Mouse (Mus musculus) myocyte (in vitro differentiated cells): ENCODE measurements around the gene Foxp4. TPM values are rescaled to one million over a fixed set of nuclear protein-coding genes. Genes with fewer than 3 reads are reported as not detected.

Source experiments
- H3K27me3 ChIP-seq: one replicate; pipeline ENCODE4 v1.6.1; 2011; ENCODE audit not compliant: control insufficient read depth, insufficient read depth, insufficient read length
- H3K36me3 ChIP-seq: one replicate; pipeline ENCODE4 v1.6.1; 2011; ENCODE audit not compliant: control insufficient read depth, insufficient read depth
- H3K4me2 ChIP-seq: one replicate; pipeline ENCODE4 v1.6.1; 2011; ENCODE audit warnings: low read depth, control low read depth
- H3K4me3 ChIP-seq: one replicate; pipeline ENCODE4 v1.5.1; 2011; ENCODE audit warnings: mild to moderate bottlenecking, control low read depth, moderate library complexity
- H3K79me2 ChIP-seq: one replicate; pipeline ENCODE4 v1.6.1; 2011; ENCODE audit not compliant: control insufficient read depth, insufficient read depth
- H3ac ChIP-seq: one replicate; pipeline ENCODE4 v1.6.1; 2011; ENCODE audit not compliant: control insufficient read depth, insufficient read length
- CEBPB ChIP-seq: IDR thresholded peaks from 2 replicates; pipeline ENCODE4 v1.6.1; 2011; ENCODE audit warnings: mild to moderate bottlenecking, moderate library complexity; ENCODE audit not compliant: poor library complexity, insufficient read depth, severe bottlenecking
- E2F4 ChIP-seq: IDR thresholded peaks from one replicate; pipeline ENCODE4 v1.6.1; 2011; ENCODE audit warnings: mild to moderate bottlenecking, control low read depth, moderate library complexity; ENCODE audit not compliant: insufficient read depth
- MAX ChIP-seq: IDR thresholded peaks from one replicate; pipeline ENCODE4 v1.6.1; 2011; ENCODE audit warnings: low read depth, mild to moderate bottlenecking, control low read depth
- MYOD1 ChIP-seq, 3 experiments: IDR thresholded peaks; one replicate each; pipeline ENCODE4 v1.6.1; 2011; ENCODE audit warnings: control low read depth in 2 of 3, low read depth in 2 of 3, mild to moderate bottlenecking in 2 of 3, moderate library complexity in 1 of 3; ENCODE audit not compliant: insufficient read length in 2 of 3, control insufficient read depth in 1 of 3
- MYOG ChIP-seq, 3 experiments: IDR thresholded peaks; one replicate each; pipeline ENCODE4 v1.6.1; 2011; ENCODE audit warnings: control low read depth in 2 of 3, low read depth in 2 of 3, mild to moderate bottlenecking in 2 of 3; ENCODE audit not compliant: insufficient read length in 2 of 3, control insufficient read depth in 1 of 3, insufficient read depth in 1 of 3
- POLR2A ChIP-seq: IDR thresholded peaks from one replicate; pipeline ENCODE4 v1.6.1; 2011; ENCODE audit warnings: low read depth, mild to moderate bottlenecking, control low read depth, moderate library complexity; ENCODE audit not compliant: insufficient read length
- POLR2AphosphoS2 ChIP-seq: IDR thresholded peaks from one replicate; pipeline ENCODE4 v1.6.1; 2011; ENCODE audit warnings: low read depth, control low read depth; ENCODE audit not compliant: insufficient read length
- REST ChIP-seq: IDR thresholded peaks from one replicate; pipeline ENCODE4 v1.6.1; 2011; ENCODE audit warnings: mild to moderate bottlenecking, control low read depth, moderate library complexity; ENCODE audit not compliant: insufficient read depth, insufficient read length
- SRF ChIP-seq: IDR thresholded peaks from one replicate; pipeline ENCODE4 v1.6.1; 2011; ENCODE audit warnings: low read depth; ENCODE audit not compliant: control insufficient read depth, insufficient read length
- TCF12 ChIP-seq: IDR thresholded peaks from one replicate; pipeline ENCODE4 v1.6.1; 2011; ENCODE audit warnings: mild to moderate bottlenecking, control low read depth; ENCODE audit not compliant: poor library complexity, insufficient read depth, severe bottlenecking
- TCF3 ChIP-seq: IDR thresholded peaks from one replicate; pipeline ENCODE4 v1.6.1; 2011; ENCODE audit warnings: low read depth, control low read depth; ENCODE audit not compliant: insufficient read length
- USF1 ChIP-seq: IDR thresholded peaks from one replicate; pipeline ENCODE4 v1.6.1; 2011; ENCODE audit warnings: low read depth, mild to moderate bottlenecking, control low read depth, moderate library complexity
- polyA plus RNA-seq: library from polyadenylated mRNA; unstranded; fragments of >200 nt; fragmentation: generic; extraction: Trizol; gene quantifications from one replicate; pipeline ENCODE4 v1.2.1, GENCODE M21; 2012; ENCODE audit warnings: missing spikeins

Foxp4 gene
- polyA plus RNA-seq: 24.7 TPM

DNA sequence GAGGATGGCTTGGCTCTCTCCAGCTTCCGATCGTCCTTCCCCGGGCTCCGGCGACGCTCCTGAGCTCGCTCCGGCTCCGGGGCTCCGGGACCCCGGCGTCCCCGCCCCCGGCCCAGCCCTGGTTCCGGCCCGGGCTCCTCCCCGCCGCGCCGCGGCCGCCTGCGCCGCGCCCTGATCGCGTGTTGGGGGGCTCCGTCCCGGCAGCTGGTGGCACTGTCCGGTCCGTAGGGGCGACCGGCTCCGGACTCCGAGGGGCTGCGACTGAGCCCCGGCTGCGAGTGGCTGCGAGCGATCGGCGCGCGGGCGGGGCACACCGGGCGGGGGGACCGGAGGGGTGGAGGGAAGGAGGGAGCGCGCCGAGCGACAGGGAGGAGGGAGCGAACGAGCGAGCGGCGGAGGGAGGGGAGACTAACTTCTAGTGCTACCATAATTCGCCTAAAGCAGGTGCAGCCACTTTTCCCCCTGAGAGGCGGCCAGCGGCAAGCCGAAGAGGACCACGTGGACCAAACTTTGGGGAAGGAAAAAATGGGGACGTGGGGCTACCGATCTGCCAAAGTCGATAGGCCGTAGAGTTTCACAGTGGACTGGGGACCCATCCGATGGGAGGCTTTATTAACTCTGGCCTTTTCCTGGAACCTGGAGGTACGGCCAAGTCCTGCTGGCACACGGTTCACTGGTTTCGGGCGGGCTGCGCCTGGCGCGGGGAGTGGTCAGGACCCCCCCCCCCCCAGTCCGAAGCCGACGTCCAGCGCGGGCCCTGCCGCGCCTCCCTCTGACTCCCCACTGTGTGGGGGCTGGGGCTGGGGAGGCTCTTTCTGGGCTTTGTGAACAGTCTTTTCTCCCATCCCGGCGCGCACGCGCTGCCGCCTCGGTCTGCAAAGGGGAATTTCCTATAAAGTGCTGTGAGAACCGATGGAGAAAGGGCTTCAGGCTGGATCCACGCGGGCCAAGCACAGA is at the start of gene Foxp4:
Foxp4 (minus strand) TSS at position 263 of the 957 bp plus-strand sequence.
- H3K27me3 ChIP-seq: no peaks in the 10 kb centered on the region
- H3K4me2 ChIP-seq: peak within 1 kb of the TSS; percentile 82
- H3K4me3 ChIP-seq: peak within 1 kb of the TSS; percentile 66
- H3K36me3 ChIP-seq: no peaks in the 10 kb centered on the region
- peak; percentile 77 for TF ChIP-seq POLR2A
- peak; percentile 62 for TF ChIP-seq POLR2AphosphoS2
- TF ChIP-seq TCF12: no peak
- peak; percentile 83 for TF ChIP-seq MAX
- TF ChIP-seq TCF3: no peak
- no peak for TF ChIP-seq MYOD1 (IDR thresholded peaks at IDR 0.05; ENCODE audit: control insufficient read depth in 1 of 3, insufficient read length in 2 of 3, low read depth in 2 of 3)
- TF ChIP-seq CEBPB: no peak
- TF ChIP-seq SRF: no peak
- no peak for TF ChIP-seq E2F4
- peak; percentile 65 for TF ChIP-seq USF1
- no peak for TF ChIP-seq MYOG (IDR thresholded peaks at IDR 0.05; ENCODE audit: control insufficient read depth in 1 of 3, insufficient read depth in 1 of 3, insufficient read length in 2 of 3, low read depth in 2 of 3)
- TF ChIP-seq REST: no peak
- H3K79me2 ChIP-seq: peaks cover 38% of the 10 kb centered on the region
- H3ac ChIP-seq: peak within 1 kb of the TSS; percentile 91

GRCm38 (mm10) chr17:47973563-47974472 is 49.4 kb upstream of the Foxp4 start:
- peak overlapping the region; percentile 12 for H3K4me3 ChIP-seq
- H3K27me3 ChIP-seq: no peaks in the 10 kb centered on the region
- TF ChIP-seq MYOD1 (IDR thresholded peaks at IDR 0.05; ENCODE audit: control insufficient read depth in 1 of 3, insufficient read length in 2 of 3, low read depth in 2 of 3) (peak in 1 of 3 experiments; percentile 20), USF1 (no peak)
- H3K79me2 ChIP-seq: no peaks in the 10 kb centered on the region
- peak overlapping the region; percentile 82 for H3K4me2 ChIP-seq
- peak overlapping the region; percentile 58 for H3ac ChIP-seq
- no peaks in the 10 kb centered on the region for H3K36me3 ChIP-seq

- H3K4me3 ChIP-seq: no peak overlapping the region
- H3K4me2 ChIP-seq: no peak overlapping the region
- H3K27me3 ChIP-seq: no peaks in the 10 kb centered on the region
- no peak overlapping the region for H3ac ChIP-seq
- no peaks in the 10 kb centered on the region for H3K36me3 ChIP-seq
- TF ChIP-seq MAX (no peak), TCF3 (no peak), TCF12 (no peak), POLR2AphosphoS2 (no peak), MYOD1 (IDR thresholded peaks at IDR 0.05; ENCODE audit: control insufficient read depth in 1 of 3, insufficient read length in 2 of 3, low read depth in 2 of 3) (no peak)
- H3K79me2 ChIP-seq: no peaks in the 10 kb centered on the region
These were observed 41.5 kb upstream of the Foxp4 start for GRCm38 (mm10) chr17:47965885-47966505.

- no peak overlapping the region for H3K4me2 ChIP-seq
- peaks cover 7% of the 10 kb centered on the region for H3K27me3 ChIP-seq
- H3K36me3 ChIP-seq: no peaks in the 10 kb centered on the region
- TF ChIP-seq MYOD1 (IDR thresholded peaks at IDR 0.05; ENCODE audit: control insufficient read depth in 1 of 3, insufficient read length in 2 of 3, low read depth in 2 of 3) (no peak), MAX (no peak), CEBPB (no peak), TCF12 (no peak), E2F4 (no peak), TCF3 (no peak), USF1 (no peak), POLR2A (no peak), SRF (no peak), REST (no peak), POLR2AphosphoS2 (no peak), MYOG (IDR thresholded peaks at IDR 0.05; ENCODE audit: control insufficient read depth in 1 of 3, insufficient read depth in 1 of 3, insufficient read length in 2 of 3, low read depth in 2 of 3) (no peak)
- no peak overlapping the region for H3K4me3 ChIP-seq
- H3ac ChIP-seq: no peak overlapping the region
- H3K79me2 ChIP-seq: no peaks in the 10 kb centered on the region
These were observed 33.8 kb upstream of the Foxp4 start for GRCm38 (mm10) chr17:47958046-47958790.
